Mouse (Mus musculus) cerebral cortex, adult 2 months (tissue): ENCODE measurements around the gene Mrpl10.

Experiments
- whole genome bisulfite sequencing: fragments of 180-500 bp; shearing (Covaris S2); methylation state at CpG from one replicate; pipeline ENCODE4 v1.1.7; 2018; 5-methylcytosine and 5-hydroxymethylcytosine counted together

Mrpl10 gene

GRCm38 (mm10) chr11:97025721-97026344 lies 15.5 kb upstream of the Mrpl10 start:
- WGBS = 12% methylated on average over 17 of the region's 17 CpGs

GRCm38 (mm10) chr11:97029686-97030417 lies 11.5 kb upstream of the Mrpl10 start, which contains the start of gene Scrn2:
Scrn2 (plus strand) TSS chr11:97029938.
- under 1% methylated on average over 25 of the region's 25 CpGs for WGBS

GRCm38 (mm10) chr11:97030426-97030825 lies 10.9 kb upstream of the Mrpl10 start:
- WGBS = 27% methylated on average over 15 of the region's 15 CpGs

- 85% methylated on average over 12 of the region's 12 CpGs for WGBS
Measured at GRCm38 (mm10) chr11:97031977-97032376, 9.4 kb upstream of the Mrpl10 start.

- WGBS = 97% methylated on average over 4 of the region's 4 CpGs
Measured at GRCm38 (mm10) chr11:97032499-97032898, 8.9 kb upstream of the Mrpl10 start.

- 90% methylated on average over 4 of the region's 4 CpGs for WGBS
Measured at GRCm38 (mm10) chr11:97033781-97034180, 7.6 kb upstream of the Mrpl10 start.

GRCm38 (mm10) chr11:97036141-97036540 lies 5.2 kb upstream of the Mrpl10 start:
- 56% methylated on average over 5 of the region's 5 CpGs for WGBS

- WGBS = 72% methylated on average over 7 of the region's 7 CpGs
Measured at GRCm38 (mm10) chr11:97038881-97039280, 2.5 kb upstream of the Mrpl10 start.

GRCm38 (mm10) chr11:97040301-97041021 lies 899 bp upstream of the Mrpl10 start:
- WGBS = 41% methylated on average over 12 of the region's 12 CpGs

GRCm38 (mm10) chr11:97044902-97045301 lies 3.5 kb downstream of the Mrpl10 start:
- 51% methylated on average over 8 of the region's 8 CpGs for WGBS

GRCm38 (mm10) chr11:97045861-97046260 lies 4.5 kb downstream of the Mrpl10 start:
- 85% methylated on average over 7 of the region's 7 CpGs for WGBS

GRCm38 (mm10) chr11:97048090-97048650 lies 6.8 kb downstream of the Mrpl10 start:
- 65% methylated on average over 8 of the region's 8 CpGs for WGBS

- WGBS = 76% methylated on average over 6 of the region's 6 CpGs
Measured at GRCm38 (mm10) chr11:97049492-97050085, 8.2 kb downstream of the Mrpl10 start.

GRCm38 (mm10) chr11:97050216-97050943 lies 9.0 kb downstream of the Mrpl10 start, which contains the start of gene Osbpl7:
Osbpl7 (plus strand) TSS chr11:97050628.
- 3% methylated on average over 18 of the region's 18 CpGs for WGBS

GRCm38 (mm10) chr11:97050944-97051586 lies 9.7 kb downstream of the Mrpl10 start:
- WGBS = 6% methylated on average over 13 of the region's 13 CpGs

- 36% methylated on average over 11 of the region's 11 CpGs for WGBS
Measured at GRCm38 (mm10) chr11:97052219-97052646, 10.9 kb downstream of the Mrpl10 start.

- 51% methylated on average over 9 of the region's 9 CpGs for WGBS
Measured at GRCm38 (mm10) chr11:97063274-97063920, 22.0 kb downstream of the Mrpl10 start.

GRCm38 (mm10) chr11:97063921-97064295 lies 22.5 kb downstream of the Mrpl10 start:
- 87% methylated on average over 3 of the region's 3 CpGs for WGBS

- WGBS = 89% methylated on average over 12 of the region's 12 CpGs
Measured at GRCm38 (mm10) chr11:97065538-97066295, 24.4 kb downstream of the Mrpl10 start.
